Mouse (Mus musculus): ENCODE results near the gene Pknox2. TPM values are rescaled to one million over a fixed set of nuclear protein-coding genes. Genes with fewer than 3 reads are reported as not detected.

Pknox2 gene
- polyA plus RNA-seq, 1 experiment from 2014 or later, result 0.09 TPM

DNA sequence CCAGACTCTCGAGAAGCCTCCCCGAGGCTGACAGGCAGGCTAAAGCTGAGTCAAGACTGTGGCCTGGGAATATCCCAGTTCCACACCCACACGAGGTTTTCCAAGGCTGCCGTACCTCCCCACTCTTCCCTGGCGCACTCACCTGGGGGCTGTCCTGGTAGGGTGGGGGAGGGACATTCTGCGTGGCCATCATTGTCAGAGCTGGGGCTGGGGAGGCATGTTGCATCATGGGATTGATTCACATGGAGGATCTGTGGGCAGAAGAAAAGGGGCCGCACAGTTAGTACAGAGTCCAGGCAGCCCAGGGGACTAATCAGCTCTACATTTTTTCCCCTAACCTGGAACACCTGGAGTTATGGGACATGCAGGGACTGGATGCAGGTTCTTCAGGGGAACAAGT, 179.0 kb downstream of the Pknox2 start:
- TF ChIP-seq CTCF (IDR thresholded peaks at IDR 0.05), result no peak
- H3K27me3 ChIP-seq, result peaks cover 15% of the 10 kb centered on the region
- DNase-seq (ENCODE audit: low read depth, low spot score) (no peak), ATAC-seq (no peak)
- CTCF ChIA-PET, result no interaction called here
- in situ Hi-C loops (cut with MboI; ENCODE audit: low pct_unique_long_range_greater_than_20kb), result loop anchor here (5.0 kb wide), 1 partner anchor 264 kb away; no protein-coding TSS in a partner anchor
- POLR2A ChIA-PET, result no interaction called here

DNA sequence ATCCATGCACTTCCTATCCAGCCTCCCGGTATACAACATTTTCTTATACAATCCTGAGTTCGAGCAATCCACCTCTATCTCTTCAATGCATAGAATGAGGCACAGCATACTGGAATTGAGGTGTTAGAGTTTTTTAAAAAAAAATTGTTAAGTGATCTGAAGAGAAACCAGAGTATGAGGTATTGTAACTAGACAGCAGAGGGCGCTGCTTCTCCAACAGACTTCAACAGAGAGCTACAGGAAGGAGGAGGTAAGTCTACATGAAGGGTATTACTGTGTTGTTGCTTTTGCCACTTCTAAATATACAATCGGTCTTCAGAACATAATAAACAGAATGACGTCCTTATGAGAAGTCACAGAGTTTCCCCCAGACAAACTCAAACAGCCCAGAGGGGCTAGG, 181.5 kb downstream of the Pknox2 start:
- CTCF ChIA-PET, result interaction anchor here (1.0 kb wide), 1 partner anchor 13 kb away, joined by 6 read pairs; no protein-coding TSS in a partner anchor
- H3K27me3 ChIP-seq, result peaks cover 15% of the 10 kb centered on the region
- in situ Hi-C loops (cut with MboI; ENCODE audit: low pct_unique_long_range_greater_than_20kb), result loop anchor here (5.0 kb wide), 1 partner anchor 267 kb away; no protein-coding TSS in a partner anchor
- DNase-seq (ENCODE audit: low read depth, low spot score) (no peak), ATAC-seq (peak; percentile 46)
- POLR2A ChIA-PET, result no interaction called here
- peak; percentile 52 for TF ChIP-seq CTCF (IDR thresholded peaks at IDR 0.05)

DNA sequence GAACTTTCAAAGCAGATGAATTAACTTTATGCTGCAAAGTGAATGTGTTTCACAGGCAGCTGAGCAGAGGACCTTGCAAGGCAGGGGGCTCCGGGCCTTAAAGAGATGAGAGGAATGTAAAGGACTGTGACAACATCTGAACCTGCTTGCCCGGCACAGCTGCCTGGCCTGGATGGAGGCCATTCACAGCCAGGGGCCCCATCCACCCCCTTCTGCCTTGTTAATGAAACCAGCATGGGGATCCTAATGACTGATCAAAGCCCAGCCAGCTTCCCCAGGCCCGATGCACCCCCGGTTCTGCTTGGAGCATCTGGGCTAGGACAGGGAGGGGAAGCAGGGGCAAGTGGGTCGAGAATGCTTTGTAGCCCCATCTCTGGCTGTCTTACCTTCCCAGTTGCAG, 183.0 kb downstream of the Pknox2 start:
- peaks cover 15% of the 10 kb centered on the region for H3K27me3 ChIP-seq
- ATAC-seq (no peak), DNase-seq (ENCODE audit: low read depth, low spot score) (no peak)
- in situ Hi-C loops (cut with MboI; ENCODE audit: low pct_unique_long_range_greater_than_20kb), result loop anchor here (5.0 kb wide), 1 partner anchor 203 kb away; no protein-coding TSS in a partner anchor
- POLR2A ChIA-PET, result no interaction called here
- no peak for TF ChIP-seq CTCF (IDR thresholded peaks at IDR 0.05)
- CTCF ChIA-PET, result no interaction called here

DNA sequence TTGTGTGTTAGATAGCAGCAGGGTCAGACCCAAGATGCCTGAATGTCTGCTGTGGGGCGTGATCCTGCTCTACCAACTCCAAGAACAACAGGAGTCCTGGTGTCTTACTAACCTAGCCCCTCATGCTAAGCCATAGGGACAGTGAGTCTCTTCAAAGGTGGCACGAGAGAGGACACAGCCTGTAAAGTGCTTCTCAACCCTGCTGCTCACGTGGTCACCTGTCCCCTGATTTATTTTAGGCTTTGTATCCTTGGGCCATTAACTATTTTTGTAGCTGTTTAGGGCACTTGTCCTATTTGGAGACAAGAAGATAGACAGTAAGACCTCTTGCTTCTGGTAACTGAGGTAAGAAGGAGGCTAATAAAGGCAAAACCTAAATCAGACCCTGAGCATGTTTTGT, 183.7 kb downstream of the Pknox2 start:
- DNase-seq (ENCODE audit: low read depth, low spot score), result no peak
- no peak for TF ChIP-seq CTCF (IDR thresholded peaks at IDR 0.05)
- in situ Hi-C loops (cut with MboI; ENCODE audit: low pct_unique_long_range_greater_than_20kb), result loop anchor here (5.0 kb wide), 1 partner anchor 204 kb away; no protein-coding TSS in a partner anchor
- ChIA-PET CTCF (no interaction called here), POLR2A (no interaction called here)
- H3K27me3 ChIP-seq, result peaks cover 19% of the 10 kb centered on the region
- no peak for ATAC-seq

DNA sequence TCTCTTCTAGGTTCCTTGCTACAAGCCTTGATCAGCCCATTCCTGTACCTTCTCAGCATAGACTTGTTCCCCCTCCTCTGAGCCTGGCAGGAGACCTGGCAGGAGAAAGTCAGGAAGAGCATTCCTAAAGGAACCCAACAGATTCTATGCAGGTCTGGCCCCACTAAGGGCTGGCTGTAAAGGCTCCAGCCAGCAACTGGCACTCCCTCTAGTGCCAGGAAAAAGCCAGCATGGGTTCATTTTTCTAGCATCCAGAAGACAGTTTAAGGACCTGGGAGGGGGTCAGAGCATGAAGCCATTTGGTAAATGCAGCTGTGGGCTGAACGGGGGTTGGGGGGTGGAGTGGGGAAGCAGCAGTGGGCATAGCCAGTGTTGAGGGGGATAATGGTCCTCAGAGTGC, 185.3 kb downstream of the Pknox2 start:
- DNase-seq (ENCODE audit: low read depth, low spot score) (no peak), ATAC-seq (no peak)
- in situ Hi-C loops (cut with MboI; ENCODE audit: low pct_unique_long_range_greater_than_20kb), result loop anchor here (5.0 kb wide), 1 partner anchor 205 kb away; no protein-coding TSS in a partner anchor
- peaks cover 32% of the 10 kb centered on the region for H3K27me3 ChIP-seq
- POLR2A ChIA-PET, result no interaction called here
- CTCF ChIA-PET, result no interaction called here
- TF ChIP-seq CTCF (IDR thresholded peaks at IDR 0.05), result no peak

DNA sequence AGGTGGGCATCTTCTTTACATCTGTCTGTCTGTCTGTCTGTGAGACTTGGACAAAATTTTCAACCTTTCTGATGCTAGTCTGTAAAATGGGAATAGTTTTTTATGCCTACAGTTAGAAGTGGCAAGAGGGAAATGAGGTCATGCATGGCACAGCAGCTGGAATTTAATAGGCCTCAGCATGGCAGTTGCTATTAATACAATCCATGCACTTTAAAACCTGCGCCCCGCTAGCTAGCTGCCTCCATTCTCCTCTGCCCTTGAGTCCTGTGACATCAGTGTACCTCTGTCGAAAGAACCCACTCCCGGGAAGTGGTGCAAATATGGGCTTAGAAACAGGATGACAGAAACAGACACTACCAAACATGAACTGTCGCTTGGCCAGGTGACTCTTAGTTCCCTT, 186.1 kb downstream of the Pknox2 start:
- ChIA-PET CTCF (no interaction called here), POLR2A (no interaction called here)
- DNase-seq (ENCODE audit: low read depth, low spot score) (no peak), ATAC-seq (no peak)
- TF ChIP-seq CTCF (IDR thresholded peaks at IDR 0.05), result no peak
- in situ Hi-C loops (cut with MboI; ENCODE audit: low pct_unique_long_range_greater_than_20kb), result loop anchor here (5.0 kb wide), 1 partner anchor 206 kb away; no protein-coding TSS in a partner anchor
- peaks cover 35% of the 10 kb centered on the region for H3K27me3 ChIP-seq

DNA sequence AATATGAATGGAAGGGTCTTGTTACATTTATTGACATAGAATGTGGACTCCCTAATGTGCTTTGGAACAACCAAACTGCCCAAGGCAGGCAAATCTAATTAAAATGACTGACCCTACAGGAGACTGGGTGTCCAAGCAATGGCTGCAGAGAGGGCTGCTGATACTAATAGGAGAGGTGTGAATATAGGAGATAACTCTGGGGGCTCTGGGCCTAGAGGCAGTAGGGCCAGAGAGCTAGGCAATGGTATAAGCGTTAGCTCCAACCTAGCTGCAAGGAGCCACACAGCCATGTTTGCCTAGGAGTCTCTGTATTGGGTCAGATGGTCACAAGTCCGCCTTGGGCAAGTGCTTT, 196.1 kb downstream of the Pknox2 start:
- in situ Hi-C loops (cut with MboI; ENCODE audit: low pct_unique_long_range_greater_than_20kb), result no loop called here
- POLR2A ChIA-PET, result no interaction called here
- DNase-seq (ENCODE audit: low read depth, low spot score), result no peak
- no peak for TF ChIP-seq CTCF (IDR thresholded peaks at IDR 0.05)
- peaks cover 49% of the 10 kb centered on the region for H3K27me3 ChIP-seq
- ATAC-seq, result no peak
- CTCF ChIA-PET, result no interaction called here

DNA sequence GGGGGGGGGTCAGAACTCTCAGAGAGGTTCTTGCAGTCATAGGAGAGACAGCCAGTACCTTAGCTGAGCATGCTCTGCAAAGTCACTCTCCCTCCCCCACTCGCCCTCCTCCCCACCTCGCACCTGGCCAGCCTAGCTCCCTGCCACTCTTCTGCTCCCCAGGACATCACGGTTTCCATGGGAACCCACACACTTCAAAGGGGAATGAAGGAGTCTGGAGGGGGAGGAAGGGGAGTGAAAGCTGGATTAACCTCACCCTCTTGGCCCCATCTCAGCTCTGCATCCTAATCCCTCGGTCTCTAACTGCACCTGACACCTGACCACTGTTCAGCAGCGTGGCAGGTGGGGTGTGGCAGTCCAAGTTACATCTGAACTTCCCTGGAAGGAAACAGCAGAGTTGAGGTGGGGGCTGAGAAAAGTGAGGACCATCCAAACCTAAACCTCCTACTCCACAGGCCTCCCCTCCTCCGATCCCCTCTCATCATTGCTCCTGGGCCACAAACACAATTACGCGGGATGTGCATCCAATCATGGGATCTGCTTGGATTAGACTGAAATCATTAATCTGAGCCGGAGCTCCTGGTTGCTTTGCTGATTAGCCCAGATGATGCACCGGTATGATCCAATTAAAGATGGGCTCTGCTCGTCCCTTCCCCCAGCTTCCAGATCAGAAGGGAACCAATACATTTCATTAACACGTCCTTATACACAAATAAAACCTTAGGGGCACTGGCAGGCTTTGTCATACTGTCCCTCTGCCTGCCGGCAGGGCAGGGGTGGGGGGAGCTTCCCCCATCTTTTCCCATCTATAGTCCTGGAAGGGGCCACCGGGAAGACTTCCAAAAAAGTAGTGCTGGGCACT, 196.7 kb downstream of the Pknox2 start:
- no peak for ATAC-seq
- ChIA-PET CTCF (no interaction called here), POLR2A (no interaction called here)
- H3K27me3 ChIP-seq, result peaks cover 49% of the 10 kb centered on the region
- TF ChIP-seq CTCF (IDR thresholded peaks at IDR 0.05), result no peak
- DNase-seq (ENCODE audit: low read depth, low spot score), result no peak
- in situ Hi-C loops (cut with MboI; ENCODE audit: low pct_unique_long_range_greater_than_20kb), result no loop called here

DNA sequence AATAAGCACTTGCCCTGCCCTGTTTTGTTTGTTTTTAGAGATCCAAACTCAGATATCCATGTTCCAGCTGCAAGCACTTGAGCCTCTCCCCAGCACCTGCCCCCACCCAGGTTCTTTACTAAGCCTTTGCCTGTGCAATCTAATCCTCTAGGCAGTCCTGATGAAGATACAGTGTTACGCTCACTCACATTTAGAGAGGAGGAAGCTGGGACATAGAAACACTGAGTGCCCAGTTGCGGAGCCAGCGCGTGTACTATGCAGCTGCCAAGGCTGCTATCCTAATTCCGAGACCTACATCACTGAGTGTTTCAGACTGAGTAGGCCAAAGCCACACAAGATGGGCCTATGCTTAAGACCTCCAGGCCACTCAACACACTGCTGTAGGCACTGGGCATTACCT, 199.0 kb downstream of the Pknox2 start:
- ATAC-seq (no peak), DNase-seq (ENCODE audit: low read depth, low spot score) (no peak)
- CTCF ChIA-PET, result no interaction called here
- POLR2A ChIA-PET, result no interaction called here
- in situ Hi-C loops (cut with MboI; ENCODE audit: low pct_unique_long_range_greater_than_20kb), result no loop called here
- no peak for TF ChIP-seq CTCF (IDR thresholded peaks at IDR 0.05)
- H3K27me3 ChIP-seq, result peaks cover 45% of the 10 kb centered on the region

DNA sequence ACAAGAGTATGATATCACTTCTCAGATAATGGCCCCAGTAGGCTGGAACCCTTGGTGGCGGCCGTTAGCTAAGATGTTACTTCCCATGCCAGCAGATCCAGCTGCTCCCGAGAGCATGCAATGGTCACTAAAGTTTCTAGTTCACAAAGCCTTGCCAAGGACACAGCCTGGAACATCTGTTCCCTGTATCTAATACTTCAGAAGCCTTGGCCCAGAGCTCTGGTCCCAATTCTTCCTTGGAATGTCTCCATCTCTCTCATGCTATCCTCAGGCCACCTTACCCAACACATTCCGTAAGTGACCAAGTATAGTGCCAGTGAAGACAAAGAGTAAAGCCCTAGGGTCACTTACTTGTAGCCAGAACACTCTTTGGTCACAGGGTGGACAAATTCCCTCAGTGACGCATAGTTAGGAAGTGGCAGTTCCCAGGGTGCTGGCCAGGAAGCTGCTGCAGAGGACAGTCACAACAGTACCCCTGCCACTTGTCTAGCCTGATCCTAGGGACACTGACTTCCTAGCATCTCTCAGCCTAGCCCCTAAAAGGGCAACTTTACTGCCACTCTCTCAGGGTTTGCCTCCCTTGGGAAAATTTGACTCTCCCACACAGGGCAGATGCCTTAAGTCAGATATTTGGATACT, 200.0 kb downstream of the Pknox2 start:
- ChIA-PET POLR2A (no interaction called here), CTCF (no interaction called here)
- no peak for DNase-seq (ENCODE audit: low read depth, low spot score)
- in situ Hi-C loops (cut with MboI; ENCODE audit: low pct_unique_long_range_greater_than_20kb), result no loop called here
- TF ChIP-seq CTCF (IDR thresholded peaks at IDR 0.05), result no peak
- H3K27me3 ChIP-seq, result peaks cover 53% of the 10 kb centered on the region
- no peak for ATAC-seq

DNA sequence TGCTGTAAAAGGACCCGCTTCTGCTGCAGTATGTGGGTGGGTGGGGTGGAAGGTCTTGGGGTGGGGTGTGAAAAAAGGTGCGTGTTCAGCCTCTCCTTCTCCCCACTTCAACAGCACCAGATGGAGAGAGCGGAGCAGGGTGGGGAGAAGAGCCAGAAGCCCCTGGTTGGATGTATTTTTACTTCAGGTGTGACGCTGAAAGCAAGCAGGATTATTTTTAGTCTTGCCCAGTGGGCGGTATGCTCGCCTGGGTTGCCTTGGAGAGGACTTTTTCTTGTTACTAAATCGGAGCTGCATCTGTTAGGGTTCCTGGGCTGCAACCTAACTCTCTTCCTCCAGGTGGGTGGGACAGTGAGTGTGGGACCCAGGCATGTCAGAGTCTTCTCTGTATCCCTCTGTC, 202.4 kb downstream of the Pknox2 start:
- H3K27me3 ChIP-seq, result peaks cover 42% of the 10 kb centered on the region
- DNase-seq (ENCODE audit: low read depth, low spot score), result no peak
- TF ChIP-seq CTCF (IDR thresholded peaks at IDR 0.05), result no peak
- ATAC-seq, result no peak
- in situ Hi-C loops (cut with MboI; ENCODE audit: low pct_unique_long_range_greater_than_20kb), result no loop called here
- POLR2A ChIA-PET, result no interaction called here
- CTCF ChIA-PET, result no interaction called here
